Mouse (Mus musculus) E14TG2a.4 (cell line): Measurements from ENCODE around the gene Abca14.

Experiments
- CTCF ChIP-seq: conservative IDR thresholded peaks from 2 replicates; pipeline ENCODE4 v1.5.1; 2014; ENCODE audit warnings: low read length
- NANOG ChIP-seq: IDR thresholded peaks from 2 replicates; pipeline ENCODE4 v1.6.1; 2014; ENCODE audit warnings: borderline replicate concordance, low read length, mixed read lengths
- POU5F1 ChIP-seq: IDR thresholded peaks from 2 replicates; pipeline ENCODE4 v1.6.1; 2014; ENCODE audit warnings: low read length, borderline replicate concordance

DNA sequence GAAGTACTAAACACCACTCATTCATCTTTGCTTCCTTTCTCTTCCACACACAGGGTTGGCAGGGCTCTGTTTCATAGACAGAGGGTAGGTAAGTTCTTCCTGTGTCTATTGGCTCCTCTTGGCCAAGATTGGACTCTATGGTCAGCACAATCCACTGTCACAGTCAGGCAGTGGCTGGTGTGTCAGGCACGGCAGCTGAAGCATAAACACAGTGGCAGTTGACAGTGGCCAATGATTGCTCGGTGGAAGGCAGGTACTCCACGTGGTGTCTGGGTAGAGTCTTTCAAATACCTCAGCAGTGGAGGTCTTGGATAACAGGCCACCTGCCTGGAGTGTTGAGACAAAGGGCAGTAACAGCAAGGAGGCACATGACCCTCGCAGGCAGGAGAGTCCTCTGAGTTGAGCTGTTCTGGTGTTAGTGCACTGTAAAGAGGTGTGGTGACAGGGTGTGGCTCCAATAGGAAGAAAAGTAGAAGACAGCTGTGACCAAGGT is 45.6 kb upstream of the Abca14 start:
- TF ChIP-seq CTCF (no peak), NANOG (peak; percentile 15; the same call in 1 of the 2 replicates), POU5F1 (no peak)
